Mouse (Mus musculus) liver, adult 2 months (tissue): ENCODE measurements around the gene Slc22a17.

ENCODE experiments used
- CTCF ChIP-seq: fragments of 200-500 bp; IDR thresholded peaks from 2 replicates; pipeline ENCODE4 v1.5.1; 2011; ENCODE audit warnings: low read depth, low read length, control low read depth
- POLR2A ChIP-seq: fragments of 200-500 bp; IDR thresholded peaks from 2 replicates; pipeline ENCODE4 v1.6.1; 2011; ENCODE audit warnings: low read length, control low read depth; ENCODE audit not compliant: insufficient read depth; ENCODE audit errors: extremely low read depth

- TF ChIP-seq CTCF: no peak
- peak; percentile 30; the same call in 1 of the 2 replicates for TF ChIP-seq POLR2A
Observed at GRCm38 (mm10) chr14:54877048-54877715, 35.8 kb downstream of the Slc22a17 start, which contains the start of gene Ppp1r3e.
